Mouse (Mus musculus): ENCODE data around the gene Synpo2. TPM values are rescaled to one million over a fixed set of nuclear protein-coding genes. Genes with fewer than 3 reads are reported as not detected.

Gene Synpo2
- polyA plus RNA-seq, 1 experiment from 2014 or later, result 1.1 TPM

DNA sequence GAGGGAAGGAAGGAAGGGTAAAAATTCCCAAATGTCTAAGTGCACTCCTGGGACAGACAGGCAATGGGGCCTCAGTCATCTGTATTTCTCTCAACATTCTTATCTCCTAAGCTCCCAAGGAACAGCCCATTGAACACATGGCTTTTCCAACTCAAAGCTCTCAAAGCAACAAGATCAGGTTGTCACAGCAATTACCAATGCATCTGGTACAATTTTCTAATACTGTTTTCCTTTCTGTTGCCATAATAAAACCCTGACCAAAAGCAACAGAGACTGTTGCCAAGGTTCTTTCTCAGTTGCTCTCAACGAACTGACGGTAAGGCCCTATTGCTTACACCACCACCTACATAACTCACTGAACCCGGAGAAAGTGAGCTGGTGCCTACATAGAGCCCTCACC, 8.7 kb downstream of the Synpo2 start:
- DNase-seq (ENCODE audit: low spot score), result no peak
- H3K4me3 ChIP-seq (ENCODE audit: low read depth, low read length), result no peak overlapping the region
- no peaks in the 10 kb centered on the region for H3K27me3 ChIP-seq (replicated peaks; ENCODE audit: control insufficient read depth, insufficient read depth, low read length)
- WGBS, result 95% methylated on average over 3 of the region's 3 CpGs
- no peaks in the 10 kb centered on the region for H3K4me1 ChIP-seq (ENCODE audit: control insufficient read depth, insufficient read depth, low read length)
- no peaks in the 10 kb centered on the region for H3K36me3 ChIP-seq (ENCODE audit: control insufficient read depth, insufficient read depth, low read length)
- no peak for ATAC-seq
- H3K4me2 ChIP-seq (ENCODE audit: low read length), result no peak overlapping the region
- no peak overlapping the region for H3K9ac ChIP-seq (ENCODE audit: low read length)
- no peak overlapping the region for H3K27ac ChIP-seq (ENCODE audit: low read depth, low read length)
- H3K9me3 ChIP-seq (replicated peaks; ENCODE audit: control insufficient read depth, low read length), result 0 out of 2 replicates have a peak, but pooled peaks cover 2% of the 10 kb centered on the region

DNA sequence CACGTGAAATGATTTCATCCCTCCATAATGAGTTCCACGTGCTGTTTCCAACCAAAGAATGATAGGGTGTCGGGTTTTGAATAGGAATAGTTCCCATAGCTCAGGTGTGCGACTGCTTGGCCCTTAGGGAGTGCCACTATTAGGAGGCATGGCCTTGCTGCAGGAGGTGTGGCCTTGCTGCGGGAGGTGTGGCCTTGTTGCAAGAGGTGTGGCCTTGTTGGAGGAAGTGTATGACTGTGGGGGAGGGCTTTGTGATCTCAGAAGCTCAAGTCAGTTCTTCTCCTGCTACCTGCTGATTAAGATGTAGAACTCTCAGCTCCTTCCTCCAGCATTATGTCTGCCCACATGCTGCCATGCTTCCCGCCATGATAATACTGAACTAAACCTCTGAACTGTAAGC, 17.3 kb downstream of the Synpo2 start:
- Histone ChIP-seq H3K4me3 (ENCODE audit: low read depth, low read length) (no peak overlapping the region), H3K36me3 (ENCODE audit: control insufficient read depth, insufficient read depth, low read length) (no peaks in the 10 kb centered on the region), H3K27ac (ENCODE audit: low read depth, low read length) (no peak overlapping the region), H3K9me3 (replicated peaks; ENCODE audit: control insufficient read depth, low read length) (no peaks in the 10 kb centered on the region), H3K27me3 (replicated peaks; ENCODE audit: control insufficient read depth, insufficient read depth, low read length) (no peaks in the 10 kb centered on the region), H3K4me2 (ENCODE audit: low read length) (no peak overlapping the region), H3K9ac (ENCODE audit: low read length) (no peak overlapping the region), H3K4me1 (ENCODE audit: control insufficient read depth, insufficient read depth, low read length) (no peaks in the 10 kb centered on the region)
- WGBS, result 62% methylated on average over 6 of the region's 6 CpGs
- no peak for ATAC-seq
- DNase-seq (ENCODE audit: low spot score), result no peak

DNA sequence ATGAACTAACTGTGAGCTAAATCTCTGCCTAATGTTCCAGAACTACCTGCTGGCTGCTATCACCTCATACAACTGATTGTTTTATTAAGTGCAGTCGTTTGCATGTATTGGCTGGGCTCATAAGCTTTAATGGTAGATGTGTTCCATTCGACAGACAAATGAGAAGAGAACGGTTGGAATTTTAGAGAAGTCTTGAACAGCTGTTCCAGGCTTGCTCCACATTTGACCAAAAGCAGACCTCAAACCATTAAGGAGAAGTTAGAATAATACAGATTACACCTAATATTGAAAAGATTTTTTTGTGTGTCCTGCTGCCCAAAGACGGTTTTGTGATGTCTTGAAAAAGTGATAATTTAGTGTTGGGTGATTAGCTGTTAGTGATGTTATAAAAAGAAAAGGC, 27.1 kb downstream of the Synpo2 start:
- DNase-seq (ENCODE audit: low spot score) (no peak), ATAC-seq (no peak)
- Histone ChIP-seq H3K9me3 (replicated peaks; ENCODE audit: control insufficient read depth, low read length) (no peaks in the 10 kb centered on the region), H3K36me3 (ENCODE audit: control insufficient read depth, insufficient read depth, low read length) (no peaks in the 10 kb centered on the region), H3K4me1 (ENCODE audit: control insufficient read depth, insufficient read depth, low read length) (no peaks in the 10 kb centered on the region), H3K9ac (ENCODE audit: low read length) (no peak overlapping the region), H3K4me3 (ENCODE audit: low read depth, low read length) (no peak overlapping the region), H3K4me2 (ENCODE audit: low read length) (no peak overlapping the region), H3K27me3 (replicated peaks; ENCODE audit: control insufficient read depth, insufficient read depth, low read length) (no peaks in the 10 kb centered on the region), H3K27ac (ENCODE audit: low read depth, low read length) (no peak overlapping the region)
- 73% methylated on average over 4 of the region's 4 CpGs for WGBS

DNA sequence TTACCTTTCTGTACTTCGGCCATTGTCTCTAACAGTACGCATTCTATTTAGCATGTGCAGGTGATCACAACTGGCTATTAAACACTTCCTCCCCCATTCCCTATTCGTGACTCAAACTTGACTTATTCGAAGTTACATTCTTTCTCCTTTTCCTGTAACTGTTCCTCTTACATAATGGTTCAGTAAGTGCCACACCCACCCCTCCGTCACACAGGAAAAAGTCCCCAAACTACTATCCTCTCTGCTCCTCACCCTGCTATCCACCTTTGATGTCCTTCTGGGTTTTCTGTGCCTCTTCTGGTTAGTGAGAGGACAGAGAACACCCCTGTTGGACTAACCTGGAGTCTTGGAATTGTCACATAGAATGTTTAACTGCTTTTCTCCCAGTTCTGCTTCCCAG, 28.6 kb downstream of the Synpo2 start:
- H3K9ac ChIP-seq (ENCODE audit: low read length), result no peak overlapping the region
- no peak overlapping the region for H3K4me2 ChIP-seq (ENCODE audit: low read length)
- no peaks in the 10 kb centered on the region for H3K9me3 ChIP-seq (replicated peaks; ENCODE audit: control insufficient read depth, low read length)
- H3K27ac ChIP-seq (ENCODE audit: low read depth, low read length), result no peak overlapping the region
- no peak overlapping the region for H3K4me3 ChIP-seq (ENCODE audit: low read depth, low read length)
- H3K36me3 ChIP-seq (ENCODE audit: control insufficient read depth, insufficient read depth, low read length), result no peaks in the 10 kb centered on the region
- DNase-seq (ENCODE audit: low spot score) (no peak), ATAC-seq (no peak)
- 82% methylated on average over 5 of the region's 5 CpGs for WGBS
- no peaks in the 10 kb centered on the region for H3K27me3 ChIP-seq (replicated peaks; ENCODE audit: control insufficient read depth, insufficient read depth, low read length)
- H3K4me1 ChIP-seq (ENCODE audit: control insufficient read depth, insufficient read depth, low read length), result no peaks in the 10 kb centered on the region

DNA sequence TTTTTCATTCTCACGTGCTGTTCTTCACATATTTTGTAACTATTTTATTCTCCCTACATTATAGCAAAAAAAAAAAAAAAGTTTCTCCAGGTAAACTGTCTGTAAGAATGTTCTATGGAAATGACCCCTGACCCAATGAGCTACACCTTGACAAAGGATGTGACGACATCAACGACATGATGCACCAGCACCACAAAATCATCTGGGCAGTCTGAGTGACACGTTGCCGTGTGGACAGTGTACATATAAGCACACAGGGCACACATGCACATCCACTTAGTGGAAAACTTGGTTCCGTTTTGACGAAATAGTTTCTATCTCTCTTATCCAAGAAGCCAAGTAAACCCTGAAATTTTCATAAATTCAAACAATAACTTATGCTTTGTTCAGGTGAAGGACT, 30.5 kb downstream of the Synpo2 start:
- Histone ChIP-seq H3K36me3 (ENCODE audit: control insufficient read depth, insufficient read depth, low read length) (no peaks in the 10 kb centered on the region), H3K9me3 (replicated peaks; ENCODE audit: control insufficient read depth, low read length) (no peaks in the 10 kb centered on the region), H3K4me1 (ENCODE audit: control insufficient read depth, insufficient read depth, low read length) (no peaks in the 10 kb centered on the region), H3K9ac (ENCODE audit: low read length) (no peak overlapping the region), H3K27me3 (replicated peaks; ENCODE audit: control insufficient read depth, insufficient read depth, low read length) (no peaks in the 10 kb centered on the region), H3K27ac (ENCODE audit: low read depth, low read length) (no peak overlapping the region), H3K4me3 (ENCODE audit: low read depth, low read length) (no peak overlapping the region), H3K4me2 (ENCODE audit: low read length) (no peak overlapping the region)
- DNase-seq (ENCODE audit: low spot score), result no peak
- WGBS, result 91% methylated on average over 7 of the region's 7 CpGs
- ATAC-seq, result no peak

DNA sequence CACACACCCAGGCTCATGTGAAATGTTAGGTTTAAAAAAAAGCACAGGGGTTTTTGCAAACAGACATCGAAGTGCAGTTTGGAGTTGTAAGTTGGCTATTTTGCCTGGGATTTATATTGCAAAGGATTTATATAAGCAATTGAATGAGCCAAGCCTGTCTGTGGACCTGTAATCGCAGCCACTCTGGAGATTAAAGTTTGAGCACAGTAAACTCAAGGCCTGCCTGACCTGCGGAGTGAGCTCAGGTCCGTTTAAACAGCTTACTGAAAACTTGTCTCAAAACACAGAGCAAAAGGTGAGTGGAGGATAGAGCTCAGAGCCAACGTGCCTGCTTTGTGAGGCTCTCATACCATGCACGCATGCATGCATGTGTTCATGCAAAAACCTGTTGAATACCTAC, 30.9 kb downstream of the Synpo2 start:
- no peak overlapping the region for H3K4me3 ChIP-seq (ENCODE audit: low read depth, low read length)
- DNase-seq (ENCODE audit: low spot score) (no peak), ATAC-seq (no peak)
- no peaks in the 10 kb centered on the region for H3K27me3 ChIP-seq (replicated peaks; ENCODE audit: control insufficient read depth, insufficient read depth, low read length)
- no peaks in the 10 kb centered on the region for H3K36me3 ChIP-seq (ENCODE audit: control insufficient read depth, insufficient read depth, low read length)
- no peaks in the 10 kb centered on the region for H3K4me1 ChIP-seq (ENCODE audit: control insufficient read depth, insufficient read depth, low read length)
- H3K9me3 ChIP-seq (replicated peaks; ENCODE audit: control insufficient read depth, low read length), result no peaks in the 10 kb centered on the region
- WGBS, result 72% methylated on average over 6 of the region's 6 CpGs
- H3K9ac ChIP-seq (ENCODE audit: low read length), result no peak overlapping the region
- H3K27ac ChIP-seq (ENCODE audit: low read depth, low read length), result no peak overlapping the region
- H3K4me2 ChIP-seq (ENCODE audit: low read length), result no peak overlapping the region

DNA sequence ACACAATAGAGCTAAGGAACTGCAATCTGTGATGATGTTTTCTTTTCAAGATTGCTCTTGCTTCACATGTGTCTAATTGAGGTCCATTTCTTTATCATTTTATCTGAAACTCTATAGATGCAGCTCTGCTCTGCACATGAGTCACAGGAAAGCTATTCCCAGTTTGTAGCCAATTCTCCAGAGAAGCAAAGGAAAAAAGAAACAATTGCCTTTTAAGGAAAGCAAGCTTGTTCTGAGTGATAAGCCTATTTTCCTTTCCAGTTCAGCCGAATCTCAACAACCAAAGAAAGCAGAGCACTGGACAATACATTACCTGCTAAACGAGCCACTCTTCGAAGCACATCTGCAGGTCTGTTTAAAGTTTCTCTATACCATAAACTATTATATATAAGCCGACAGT, 31.3 kb downstream of the Synpo2 start:
- ATAC-seq (no peak), DNase-seq (ENCODE audit: low spot score) (no peak)
- Histone ChIP-seq H3K9ac (ENCODE audit: low read length) (no peak overlapping the region), H3K4me2 (ENCODE audit: low read length) (no peak overlapping the region), H3K36me3 (ENCODE audit: control insufficient read depth, insufficient read depth, low read length) (no peaks in the 10 kb centered on the region), H3K27me3 (replicated peaks; ENCODE audit: control insufficient read depth, insufficient read depth, low read length) (no peaks in the 10 kb centered on the region), H3K27ac (ENCODE audit: low read depth, low read length) (no peak overlapping the region), H3K4me1 (ENCODE audit: control insufficient read depth, insufficient read depth, low read length) (no peaks in the 10 kb centered on the region), H3K4me3 (ENCODE audit: low read depth, low read length) (no peak overlapping the region), H3K9me3 (replicated peaks; ENCODE audit: control insufficient read depth, low read length) (no peaks in the 10 kb centered on the region)
- 33% methylated on average over 4 of the region's 4 CpGs for WGBS

DNA sequence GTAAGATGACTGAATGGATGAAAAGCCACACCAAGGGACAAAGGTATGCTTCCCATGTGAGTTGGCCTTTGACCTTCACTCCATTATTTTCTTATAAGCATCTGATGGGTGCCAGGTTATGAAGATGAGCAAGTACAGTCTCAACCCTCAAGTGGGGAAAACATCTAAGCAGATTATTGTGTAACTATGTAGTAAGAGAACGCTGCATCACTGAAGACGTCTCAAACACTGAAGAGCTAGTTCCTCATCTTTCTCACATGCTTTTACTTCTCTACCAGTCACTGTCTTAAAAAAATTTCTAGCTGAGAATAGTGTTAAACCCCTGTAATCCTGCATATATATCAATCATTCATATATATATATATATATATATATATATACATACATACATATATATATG, 34.2 kb downstream of the Synpo2 start:
- no peaks in the 10 kb centered on the region for H3K36me3 ChIP-seq (ENCODE audit: control insufficient read depth, insufficient read depth, low read length)

DNA sequence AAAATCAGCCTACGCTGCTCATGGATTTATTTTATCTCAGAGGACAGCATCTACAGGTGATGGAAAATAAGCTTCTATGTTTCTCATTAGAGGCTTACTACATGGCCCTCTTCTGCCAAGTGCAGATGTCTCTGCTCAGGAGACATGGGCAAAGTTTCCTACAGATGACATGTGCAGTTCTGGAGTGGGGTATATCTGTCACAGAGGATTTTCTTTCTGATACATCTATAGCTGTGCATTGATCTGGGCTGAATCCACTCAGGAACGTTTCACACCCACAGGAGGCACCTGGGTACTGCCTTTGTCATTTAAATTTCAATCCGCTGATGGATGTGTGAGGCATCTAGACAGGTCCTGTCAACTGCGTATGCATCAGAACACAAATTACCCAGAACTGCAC, 42.2 kb downstream of the Synpo2 start:
- DNase-seq (ENCODE audit: low spot score) (no peak), ATAC-seq (no peak)
- 79% methylated on average over 4 of the region's 4 CpGs for WGBS
- Histone ChIP-seq H3K36me3 (ENCODE audit: control insufficient read depth, insufficient read depth, low read length) (no peaks in the 10 kb centered on the region), H3K27me3 (replicated peaks; ENCODE audit: control insufficient read depth, insufficient read depth, low read length) (no peaks in the 10 kb centered on the region), H3K4me3 (ENCODE audit: low read depth, low read length) (no peak overlapping the region), H3K9me3 (replicated peaks; ENCODE audit: control insufficient read depth, low read length) (no peaks in the 10 kb centered on the region), H3K4me2 (ENCODE audit: low read length) (no peak overlapping the region), H3K27ac (ENCODE audit: low read depth, low read length) (no peak overlapping the region), H3K4me1 (ENCODE audit: control insufficient read depth, insufficient read depth, low read length) (peaks cover 4% of the 10 kb centered on the region; the same call in 1 of the 2 replicates), H3K9ac (ENCODE audit: low read length) (no peak overlapping the region)

More for the DNA sequence above, 34.2 kb downstream of the Synpo2 start:
- no peak for DNase-seq (ENCODE audit: low spot score)
- Histone ChIP-seq H3K4me3 (ENCODE audit: low read depth, low read length) (no peak overlapping the region), H3K4me2 (ENCODE audit: low read length) (no peak overlapping the region), H3K4me1 (ENCODE audit: control insufficient read depth, insufficient read depth, low read length) (no peaks in the 10 kb centered on the region), H3K27me3 (replicated peaks; ENCODE audit: control insufficient read depth, insufficient read depth, low read length) (no peaks in the 10 kb centered on the region), H3K9ac (ENCODE audit: low read length) (no peak overlapping the region), H3K9me3 (replicated peaks; ENCODE audit: control insufficient read depth, low read length) (no peaks in the 10 kb centered on the region), H3K27ac (ENCODE audit: low read depth, low read length) (no peak overlapping the region)
- no peak for ATAC-seq
- WGBS, result 83% methylated on average over 2 of the region's 2 CpGs

DNA sequence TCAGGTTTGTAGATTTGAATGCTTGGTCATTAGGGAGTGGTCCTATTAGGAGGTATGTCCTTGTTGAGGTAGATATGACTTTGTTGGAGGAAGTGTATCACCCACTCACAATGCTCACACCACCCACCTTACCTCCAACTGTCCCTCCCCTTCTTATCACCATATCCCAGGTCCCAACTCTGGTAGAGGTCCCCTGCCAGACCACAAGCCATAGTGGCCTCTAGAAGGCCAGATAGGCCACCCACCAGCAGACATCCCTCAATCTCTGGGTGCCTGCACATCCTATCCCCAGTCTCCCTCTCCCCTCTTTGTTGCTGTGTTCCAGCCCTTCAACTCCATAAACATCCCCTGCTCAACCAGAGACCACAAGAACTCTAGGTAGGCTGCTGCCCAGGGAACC, 44.3 kb downstream of the Synpo2 start:
- Histone ChIP-seq H3K4me2 (ENCODE audit: low read length) (no peak overlapping the region), H3K36me3 (ENCODE audit: control insufficient read depth, insufficient read depth, low read length) (no peaks in the 10 kb centered on the region), H3K9ac (ENCODE audit: low read length) (no peak overlapping the region), H3K4me3 (ENCODE audit: low read depth, low read length) (no peak overlapping the region), H3K27me3 (replicated peaks; ENCODE audit: control insufficient read depth, insufficient read depth, low read length) (no peaks in the 10 kb centered on the region), H3K4me1 (ENCODE audit: control insufficient read depth, insufficient read depth, low read length) (peaks cover 4% of the 10 kb centered on the region; the same call in 1 of the 2 replicates), H3K27ac (ENCODE audit: low read depth, low read length) (no peak overlapping the region), H3K9me3 (replicated peaks; ENCODE audit: control insufficient read depth, low read length) (no peaks in the 10 kb centered on the region)
- ATAC-seq (no peak), DNase-seq (ENCODE audit: low spot score) (no peak)
